Mouse (Mus musculus) retina, postnatal 1 day (tissue): ENCODE data around the gene Tubb4b.

Experiments used
- DNase-seq: peaks from one replicate; pipeline ENCODE4 v3.0.0-alpha.2; 2012

Gene Tubb4b

DNA sequence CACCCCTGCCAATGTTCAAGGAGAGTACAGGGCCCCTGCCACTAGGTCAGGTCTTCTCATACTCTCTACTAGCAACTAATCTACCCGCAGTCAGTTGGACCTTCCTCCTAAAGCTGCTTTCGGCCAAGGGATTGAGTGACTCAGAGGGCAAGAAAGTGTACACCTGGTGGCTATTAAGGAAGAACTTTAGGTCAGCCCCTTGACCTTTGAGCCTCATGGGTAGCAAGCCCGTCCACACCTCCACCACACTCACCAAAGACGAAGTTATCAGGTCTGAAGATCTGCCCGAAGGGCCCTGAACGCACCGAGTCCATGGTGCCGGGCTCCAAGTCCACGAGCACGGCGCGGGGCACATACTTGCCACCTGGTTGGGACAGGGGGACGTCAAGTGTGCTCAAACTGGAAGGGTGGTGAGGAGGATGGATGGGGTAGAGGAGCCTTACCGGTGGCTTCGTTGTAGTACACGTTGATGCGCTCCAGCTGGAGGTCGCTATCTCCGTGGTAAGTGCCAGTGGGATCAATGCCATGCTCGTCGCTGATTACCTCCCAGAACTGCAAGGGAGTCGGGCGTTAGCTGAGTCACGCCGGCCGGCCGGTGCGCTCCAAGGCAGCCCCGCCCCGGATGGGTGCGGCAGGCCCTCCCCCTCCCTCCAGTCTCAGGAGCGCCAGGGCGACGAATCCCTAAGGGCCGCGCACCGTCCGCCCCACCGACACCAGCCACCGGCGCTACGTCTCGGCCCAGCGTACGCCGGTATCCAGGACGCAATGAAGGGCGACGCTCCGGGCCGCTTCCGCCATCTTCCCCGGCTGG lies 616 bp downstream of the Tubb4b start:
- DNase-seq: no peak

DNA sequence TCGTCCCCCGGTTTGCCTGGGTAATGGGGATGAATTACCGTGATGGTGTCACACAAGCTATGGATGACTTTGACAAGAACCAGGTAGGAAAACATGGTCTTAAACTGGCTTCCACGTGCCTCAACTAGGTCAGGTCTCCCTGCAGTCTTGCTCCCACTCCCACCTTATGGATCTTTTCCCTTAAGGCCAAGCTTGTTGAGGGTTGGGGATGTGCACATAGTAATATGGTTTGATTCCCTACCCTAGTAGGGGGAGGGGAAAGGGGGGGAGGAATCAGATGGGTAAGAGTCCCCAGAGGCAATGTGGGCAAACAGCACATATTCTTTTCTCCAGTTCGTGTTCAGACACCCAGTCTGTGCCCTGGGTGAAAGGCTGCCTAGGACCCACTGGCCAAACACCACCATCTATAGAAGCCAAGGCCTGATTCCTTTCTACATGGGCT lies 3.1 kb downstream of the Tubb4b start:
- no peak for DNase-seq

DNA sequence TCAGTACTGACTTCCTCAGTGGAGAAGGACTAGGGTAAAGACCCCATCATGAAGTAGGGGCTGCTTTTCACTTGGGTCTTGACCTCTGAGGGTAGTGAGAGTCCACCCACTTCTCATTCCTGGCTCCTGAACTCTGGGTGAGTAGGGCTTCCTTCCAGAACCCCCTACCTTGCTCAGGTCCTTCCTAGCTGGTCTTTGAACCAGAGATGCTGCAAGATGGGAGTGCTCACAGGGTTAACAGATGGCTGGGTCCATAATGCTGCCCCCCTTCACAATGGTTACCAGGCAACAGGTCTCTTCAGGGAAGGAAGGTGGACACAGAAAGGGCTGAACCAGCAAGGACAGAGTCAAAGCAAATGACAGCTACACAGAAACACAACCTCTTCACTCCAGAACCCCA lies 6.1 kb downstream of the Tubb4b start, which contains the start of gene Fam166a:
Gene Fam166a (plus strand): TSS at position 301 of the 400 bp plus-strand sequence.
- DNase-seq: peak; percentile 23

GRCm38 (mm10) chr2:25217666-25218065 lies 6.8 kb downstream of the Tubb4b start:
- no peak for DNase-seq

DNA sequence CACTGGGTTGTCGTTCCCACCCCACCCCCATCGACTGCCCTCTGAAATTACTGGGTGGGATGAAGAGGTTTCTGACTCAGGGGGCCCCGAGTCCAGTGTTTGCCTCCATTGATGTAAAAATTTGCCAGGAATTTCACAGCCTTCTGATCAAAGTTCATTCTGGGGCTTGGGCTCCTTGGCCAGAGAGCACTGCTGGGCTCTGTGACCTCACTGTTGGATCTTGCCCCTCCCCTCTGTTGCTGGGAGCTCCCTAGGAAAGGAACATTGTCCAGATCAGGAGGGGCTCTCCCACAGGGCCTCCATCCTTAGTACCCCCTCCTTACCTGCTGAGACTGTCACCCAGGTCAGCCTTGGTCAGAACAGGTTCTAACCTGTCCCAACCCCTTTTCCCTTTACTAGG lies 10.1 kb downstream of the Tubb4b start, which contains the start of gene Stpg3:
Gene Stpg3 (minus strand): TSS at position 194 of the 400 bp plus-strand sequence.
- no peak for DNase-seq

- no peak for DNase-seq
These were observed 11.1 kb downstream of the Tubb4b start for GRCm38 (mm10) chr2:25213266-25213865.

GRCm38 (mm10) chr2:25211121-25211670 lies 13.3 kb downstream of the Tubb4b start, which contains the start of gene Nelfb:
Gene Nelfb (minus strand): TSS chr2:25211489.
- peak; percentile 94 for DNase-seq

- no peak for DNase-seq
These were observed 13.8 kb downstream of the Tubb4b start for GRCm38 (mm10) chr2:25210686-25211085.

- DNase-seq: no peak
These were observed 16.9 kb downstream of the Tubb4b start for GRCm38 (mm10) chr2:25207593-25207992.

GRCm38 (mm10) chr2:25203631-25204214 lies 20.8 kb downstream of the Tubb4b start:
- DNase-seq: peak; percentile 46

- DNase-seq: no peak
These were observed 23.9 kb downstream of the Tubb4b start for GRCm38 (mm10) chr2:25200631-25201030.

- no peak for DNase-seq
These were observed 26.6 kb downstream of the Tubb4b start for GRCm38 (mm10) chr2:25197946-25198345.

- no peak for DNase-seq
These were observed 27.3 kb downstream of the Tubb4b start for GRCm38 (mm10) chr2:25197191-25197590.

GRCm38 (mm10) chr2:25196172-25196954 lies 28.1 kb downstream of the Tubb4b start, which contains the start of gene Tor4a:
Gene Tor4a (minus strand): TSS chr2:25196886.
- DNase-seq: peak; percentile 22

DNA sequence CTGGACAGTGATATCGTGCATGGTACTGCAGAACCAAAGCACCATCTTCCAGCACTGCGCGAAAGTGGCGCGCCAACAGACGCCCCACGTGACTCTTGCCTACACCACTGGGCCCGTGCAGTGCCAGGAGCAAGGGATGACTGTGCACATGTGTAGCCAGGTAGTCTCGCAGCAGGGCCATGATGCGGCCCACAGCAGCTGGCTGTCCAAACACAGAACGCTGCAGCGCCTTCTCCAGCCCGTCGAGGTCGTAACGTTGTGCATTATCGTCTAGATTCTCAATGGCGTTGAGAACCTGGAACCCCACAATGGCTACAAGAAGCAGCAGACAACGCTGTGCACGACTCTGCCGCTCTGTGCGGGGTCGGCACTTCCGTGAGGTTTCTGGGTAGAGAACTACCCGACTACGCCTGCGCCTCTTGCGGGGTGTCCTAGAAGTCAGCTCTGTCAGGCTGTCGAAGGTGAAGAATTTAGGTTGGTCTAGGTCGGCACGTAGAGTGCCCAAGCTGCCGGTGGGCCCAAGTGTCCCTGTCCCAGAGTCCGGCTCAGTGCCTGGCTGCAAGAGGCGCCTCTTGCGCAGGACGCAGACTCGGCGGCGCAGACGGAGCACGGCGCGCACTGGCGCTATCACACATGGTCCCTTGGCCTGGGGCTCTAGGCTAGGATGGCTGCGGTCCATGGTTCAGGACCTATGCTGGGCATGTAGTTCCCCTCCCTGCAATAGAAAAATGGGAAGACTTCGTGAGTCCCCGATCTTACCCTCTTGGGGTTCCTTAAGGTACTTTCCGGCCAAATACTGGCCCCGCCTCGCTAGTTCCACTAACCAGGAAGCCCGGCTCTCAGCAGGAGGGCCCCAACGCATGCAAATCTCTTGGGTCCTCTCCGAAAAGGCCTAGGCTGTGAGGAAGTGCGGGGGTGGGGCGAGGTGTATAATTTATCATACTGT lies 29.0 kb downstream of the Tubb4b start:
- no peak for DNase-seq

- no peak for DNase-seq
These were observed 29.9 kb downstream of the Tubb4b start for GRCm38 (mm10) chr2:25194486-25195171.

- no peak for DNase-seq
These were observed 30.5 kb downstream of the Tubb4b start for GRCm38 (mm10) chr2:25194006-25194405.

DNA sequence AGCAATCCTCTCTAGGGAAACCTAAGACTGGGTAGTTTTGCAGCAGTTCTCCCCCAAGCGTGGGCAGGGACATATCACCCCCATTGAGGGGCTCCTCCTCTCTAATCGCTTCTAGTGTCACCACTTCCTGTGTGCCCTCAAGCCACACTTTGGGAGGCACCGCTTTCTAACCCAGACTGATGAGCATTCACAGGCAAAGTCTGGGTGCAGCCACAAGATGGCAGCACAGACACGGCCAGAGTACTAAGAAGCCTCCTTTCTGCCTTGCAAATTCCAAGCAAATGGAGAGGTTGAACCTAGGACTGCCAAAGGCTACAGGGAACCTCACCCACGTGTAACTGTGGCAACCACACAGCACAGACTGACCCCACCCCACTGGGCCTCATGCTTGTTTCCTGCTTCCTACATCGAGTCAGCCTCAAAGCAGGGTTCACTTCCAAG lies 31.2 kb downstream of the Tubb4b start:
- DNase-seq: peak; percentile 92

GRCm38 (mm10) chr2:25187841-25188240 lies 36.7 kb downstream of the Tubb4b start:
- DNase-seq: no peak

GRCm38 (mm10) chr2:25186575-25186930 lies 37.9 kb downstream of the Tubb4b start:
- no peak for DNase-seq
